Mouse (Mus musculus) neural tube, embryonic 15.5 days (tissue): ENCODE measurements around the gene Vsx2. TPM values are rescaled to one million over a fixed set of nuclear protein-coding genes. Genes with fewer than 3 reads are reported as not detected.
A peak's percentile ranks its signal among the peaks of the same experiment; 100 is the strongest.
"Not testable (repeated sequence)": the region's sequence is repeated elsewhere in the genome, so short reads cannot be mapped to it uniquely, and the experiment has no call there.

Source experiments
- ATAC-seq: fragments of 200-750 bp; cut with Nextera tagmentation; 2 replicates; pipeline ENCODE4 v1.8.0; 2017; ENCODE audit warnings: mild to moderate bottlenecking, moderate TSS enrichment, moderate library complexity; ENCODE audit not compliant: low FRiP score
- H3K27ac ChIP-seq: fragments of 300-500 bp; sonication (generic); replicated peaks from 2 replicates; pipeline ENCODE4 v1.5.1; 2015; ENCODE audit warnings: mild to moderate bottlenecking, inconsistent platforms
- H3K27me3 ChIP-seq: fragments of 300-500 bp; sonication (generic); replicated peaks from 2 replicates; pipeline ENCODE4 v1.6.1; 2015; ENCODE audit warnings: inconsistent platforms
- H3K36me3 ChIP-seq: fragments of 300-500 bp; sonication (generic); 2 replicates; pipeline ENCODE4 v1.6.1; 2015; ENCODE audit warnings: inconsistent platforms
- H3K4me1 ChIP-seq: fragments of 300-500 bp; sonication (generic); 2 replicates; pipeline ENCODE4 v1.6.1; 2015; ENCODE audit warnings: inconsistent platforms
- H3K4me2 ChIP-seq: fragments of 300-500 bp; sonication (generic); 2 replicates; pipeline ENCODE4 v1.6.1; 2015; ENCODE audit warnings: inconsistent platforms, mild to moderate bottlenecking, moderate library complexity
- H3K4me3 ChIP-seq: fragments of 300-500 bp; sonication (generic); replicated peaks from 2 replicates; pipeline ENCODE4 v1.5.1; 2015; ENCODE audit warnings: mild to moderate bottlenecking, inconsistent platforms
- H3K9ac ChIP-seq: fragments of 300-500 bp; sonication (generic); replicated peaks from 2 replicates; pipeline ENCODE4 v1.6.1; 2015; ENCODE audit warnings: mild to moderate bottlenecking, inconsistent platforms
- H3K9me3 ChIP-seq: fragments of 300-500 bp; sonication (generic); replicated peaks from 2 replicates; pipeline ENCODE4 v1.6.1; 2016; ENCODE audit warnings: inconsistent platforms
- WGBS: fragments of 180-500 bp; shearing (Covaris S2); methylation state at CpG from one replicate; pipeline ENCODE4 v1.1.7; 2015; ENCODE audit warnings: mixed read lengths; 5-methylcytosine and 5-hydroxymethylcytosine counted together
- polyA plus RNA-seq: library from polyadenylated mRNA; unstranded; fragments of >200 nt; fragmentation: Nextera tagmentation; extraction: Ambion mirVana; gene quantifications from 2 replicates; pipeline ENCODE4 v1.2.1, GENCODE M21; 2015

Gene Vsx2
- 5.7 and 6.0 TPM in 2 replicates for polyA plus RNA-seq

DNA sequence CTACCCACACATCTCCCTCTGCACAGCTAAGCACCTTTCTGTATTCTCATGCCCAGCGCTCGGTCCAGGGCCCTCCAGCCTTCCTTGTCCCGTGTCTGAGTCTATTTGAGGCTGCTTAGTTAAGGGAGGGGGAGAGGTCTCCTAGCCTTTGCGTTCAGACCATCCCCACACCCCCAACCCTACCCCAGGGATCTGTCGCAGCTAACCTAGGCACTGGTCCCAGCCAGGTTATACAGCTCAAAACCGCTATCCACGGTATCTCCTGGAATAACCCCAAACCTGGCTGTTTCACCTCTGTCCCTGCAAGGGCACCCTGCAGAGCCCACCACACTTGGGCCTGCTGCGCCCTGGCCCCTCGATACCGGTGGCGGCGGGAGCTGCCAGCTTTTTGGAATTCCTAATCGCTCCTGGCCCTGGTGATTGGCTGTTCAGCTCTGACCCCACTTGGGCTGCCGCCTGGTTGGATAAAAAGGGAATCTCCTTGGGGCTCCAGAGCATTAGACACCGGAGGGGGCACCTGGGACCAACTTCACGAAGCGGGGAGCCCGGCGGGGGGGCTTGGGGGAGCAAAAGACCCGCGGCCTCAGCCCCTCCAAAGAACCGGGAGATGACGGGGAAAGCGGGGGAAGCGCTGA, at the start of gene Vsx2:
TSS of gene Vsx2 (plus strand) at position 427 of the 635 bp plus-strand sequence.
- H3K4me1 ChIP-seq: peaks cover 19% of the 10 kb centered on the region
- H3K36me3 ChIP-seq: no peaks in the 10 kb centered on the region
- H3K27me3 ChIP-seq: peaks cover 86% of the 10 kb centered on the region
- H3K9me3 ChIP-seq: no peaks in the 10 kb centered on the region
- H3K4me2 ChIP-seq: peak within 1 kb of the TSS; percentile 5; the same call in 1 of the 2 replicates
- H3K4me3 ChIP-seq: peak within 1 kb of the TSS; percentile 16; the same call in 1 of the 2 replicates
- H3K27ac ChIP-seq: no peak within 1 kb of the TSS
- 2% methylated on average over 23 of the region's 25 CpGs for WGBS
- no peak within 1 kb of the TSS for H3K9ac ChIP-seq
- ATAC-seq: peak; percentile 31; the same call in 1 of the 2 replicates

DNA sequence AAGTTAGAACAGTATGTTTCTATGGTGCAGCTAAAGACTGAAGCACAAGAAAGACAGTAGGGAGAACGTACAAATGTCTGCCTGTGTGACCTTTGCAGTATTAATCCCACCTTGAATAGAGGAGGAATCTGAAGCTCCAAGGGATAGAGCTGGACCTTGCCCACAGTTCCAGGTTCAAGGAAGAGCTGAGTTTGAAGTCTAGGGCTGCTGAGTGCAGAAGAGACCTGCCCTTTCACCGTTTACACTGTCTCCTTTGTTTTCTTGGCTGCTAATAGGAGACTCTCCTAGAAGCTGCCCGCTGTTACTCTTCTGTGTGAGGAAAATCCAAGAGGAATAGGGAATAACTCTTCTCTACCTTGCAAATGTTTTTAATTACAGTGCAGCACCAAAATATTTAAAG, 45.8 kb upstream of the Vsx2 start:
- no peak for ATAC-seq
- no peak overlapping the region for H3K4me2 ChIP-seq
- no peaks in the 10 kb centered on the region for H3K36me3 ChIP-seq
- no peak overlapping the region for H3K9ac ChIP-seq
- H3K4me3 ChIP-seq: no peak overlapping the region
- no peak overlapping the region for H3K27ac ChIP-seq
- WGBS: 59% methylated on average over 3 of the region's 3 CpGs
- peaks cover 6% of the 10 kb centered on the region; the same call in 1 of the 2 replicates for H3K4me1 ChIP-seq
- peaks cover 13% of the 10 kb centered on the region for H3K27me3 ChIP-seq
- no peaks in the 10 kb centered on the region for H3K9me3 ChIP-seq

GRCm38 (mm10) chr12:84524147-84525050, 45.2 kb upstream of the Vsx2 start:
- Histone ChIP-seq H3K9me3 (no peaks in the 10 kb centered on the region), H3K9ac (no peak overlapping the region), H3K4me2 (no peak overlapping the region), H3K27ac (no peak overlapping the region), H3K27me3 (peaks cover 18% of the 10 kb centered on the region), H3K4me1 (peaks cover 8% of the 10 kb centered on the region; the same call in 1 of the 2 replicates), H3K4me3 (no peak overlapping the region), H3K36me3 (no peaks in the 10 kb centered on the region)
- 62% methylated on average over 11 of the region's 11 CpGs for WGBS
- ATAC-seq: no peak

DNA sequence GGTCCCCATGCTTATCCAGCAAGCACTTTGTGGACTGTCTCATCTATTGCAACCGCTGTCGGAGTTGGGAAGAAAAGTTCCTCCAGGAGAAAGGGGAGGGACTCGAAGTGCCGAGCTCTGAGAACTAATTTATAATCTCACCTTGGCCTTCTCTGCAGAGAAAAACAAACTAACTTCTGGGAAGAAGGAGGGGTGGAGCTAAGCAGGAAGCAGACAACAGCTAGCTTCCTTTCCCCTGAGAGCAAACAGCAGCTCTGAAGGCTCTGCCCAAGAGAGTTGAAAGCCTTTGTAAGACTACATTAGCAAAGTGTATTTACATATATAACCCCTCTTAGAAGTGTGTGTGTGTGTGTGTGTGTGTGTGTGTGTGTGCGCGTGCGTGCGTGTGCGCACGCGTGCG, 44.1 kb upstream of the Vsx2 start:
- Histone ChIP-seq H3K9me3 (no peaks in the 10 kb centered on the region), H3K4me2 (no peak overlapping the region), H3K4me3 (no peak overlapping the region), H3K9ac (no peak overlapping the region), H3K27ac (no peak overlapping the region), H3K4me1 (peaks cover 8% of the 10 kb centered on the region; the same call in 1 of the 2 replicates), H3K27me3 (peaks cover 18% of the 10 kb centered on the region), H3K36me3 (no peaks in the 10 kb centered on the region; the same call in 1 of the 2 replicates)
- ATAC-seq: no peak
- 84% methylated on average over 12 of the region's 12 CpGs for WGBS

GRCm38 (mm10) chr12:84530426-84530825, 39.1 kb upstream of the Vsx2 start:
- peaks cover 30% of the 10 kb centered on the region for H3K27me3 ChIP-seq

GRCm38 (mm10) chr12:84531906-84532829, 37.4 kb upstream of the Vsx2 start:
- Histone ChIP-seq H3K4me3 (no peak overlapping the region), H3K27me3 (peaks cover 33% of the 10 kb centered on the region), H3K4me2 (no peak overlapping the region), H3K4me1 (peaks cover 22% of the 10 kb centered on the region), H3K9ac (no peak overlapping the region), H3K9me3 (no peaks in the 10 kb centered on the region), H3K27ac (no peak overlapping the region), H3K36me3 (no peaks in the 10 kb centered on the region; the same call in 1 of the 2 replicates)
- peak; percentile 76 for ATAC-seq
- 31% methylated on average over 13 of the region's 13 CpGs for WGBS

More at GRCm38 (mm10) chr12:84530426-84530825, 39.1 kb upstream of the Vsx2 start:
- no peaks in the 10 kb centered on the region; the same call in 1 of the 2 replicates for H3K36me3 ChIP-seq
- H3K4me1 ChIP-seq: peaks cover 27% of the 10 kb centered on the region
- H3K4me3 ChIP-seq: no peak overlapping the region
- H3K27ac ChIP-seq: no peak overlapping the region
- no peak for ATAC-seq
- WGBS: 95% methylated on average over 5 of the region's 5 CpGs
- no peak overlapping the region for H3K9ac ChIP-seq
- H3K9me3 ChIP-seq: no peaks in the 10 kb centered on the region
- H3K4me2 ChIP-seq: no peak overlapping the region

DNA sequence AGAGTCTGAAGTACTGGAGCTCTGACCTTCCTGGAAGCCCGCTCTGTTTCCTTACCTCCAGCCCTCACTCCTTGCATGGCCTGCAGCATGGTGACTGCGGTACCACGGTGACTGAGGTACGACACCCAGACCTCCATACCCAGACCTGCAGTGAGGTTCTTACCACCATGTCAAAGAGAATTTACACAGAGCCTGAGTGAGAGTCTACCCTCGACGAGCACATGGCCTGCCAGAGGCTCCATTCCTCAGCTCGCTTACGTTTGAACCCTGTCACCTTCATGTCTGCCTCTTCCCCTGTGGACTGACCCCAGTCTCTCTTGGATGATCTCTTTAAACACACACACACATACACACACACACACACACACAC, 36.7 kb upstream of the Vsx2 start:
- whole genome bisulfite sequencing: 70% methylated on average over 8 of the region's 8 CpGs
- no peak overlapping the region for H3K4me3 ChIP-seq
- no peak overlapping the region for H3K4me2 ChIP-seq
- no peak overlapping the region for H3K9ac ChIP-seq
- H3K4me1 ChIP-seq: peaks cover 22% of the 10 kb centered on the region
- H3K9me3 ChIP-seq: no peaks in the 10 kb centered on the region
- peaks cover 30% of the 10 kb centered on the region for H3K27me3 ChIP-seq
- H3K27ac ChIP-seq: no peak overlapping the region
- no peaks in the 10 kb centered on the region; the same call in 1 of the 2 replicates for H3K36me3 ChIP-seq
- no peak for ATAC-seq

GRCm38 (mm10) chr12:84533706-84534486, 35.7 kb upstream of the Vsx2 start:
- Histone ChIP-seq H3K27ac (no peak overlapping the region), H3K9me3 (no peaks in the 10 kb centered on the region), H3K9ac (no peak overlapping the region), H3K27me3 (peaks cover 32% of the 10 kb centered on the region), H3K4me2 (no peak overlapping the region), H3K4me1 (peaks cover 21% of the 10 kb centered on the region), H3K36me3 (no peaks in the 10 kb centered on the region; the same call in 1 of the 2 replicates), H3K4me3 (no peak overlapping the region)
- ATAC-seq: no peak
- 70% methylated on average over 7 of the region's 7 CpGs for WGBS

GRCm38 (mm10) chr12:84539537-84539936, 30.0 kb upstream of the Vsx2 start:
- H3K9me3 ChIP-seq, ATAC-seq, H3K4me1 ChIP-seq, H3K36me3 ChIP-seq, H3K4me3 ChIP-seq, H3K9ac ChIP-seq, H3K27ac ChIP-seq, H3K4me2 ChIP-seq: not testable (repeated sequence)
- H3K27me3 ChIP-seq: peaks cover 30% of the 10 kb centered on the region
- 92% methylated on average over 3 of the region's 3 CpGs for WGBS

DNA sequence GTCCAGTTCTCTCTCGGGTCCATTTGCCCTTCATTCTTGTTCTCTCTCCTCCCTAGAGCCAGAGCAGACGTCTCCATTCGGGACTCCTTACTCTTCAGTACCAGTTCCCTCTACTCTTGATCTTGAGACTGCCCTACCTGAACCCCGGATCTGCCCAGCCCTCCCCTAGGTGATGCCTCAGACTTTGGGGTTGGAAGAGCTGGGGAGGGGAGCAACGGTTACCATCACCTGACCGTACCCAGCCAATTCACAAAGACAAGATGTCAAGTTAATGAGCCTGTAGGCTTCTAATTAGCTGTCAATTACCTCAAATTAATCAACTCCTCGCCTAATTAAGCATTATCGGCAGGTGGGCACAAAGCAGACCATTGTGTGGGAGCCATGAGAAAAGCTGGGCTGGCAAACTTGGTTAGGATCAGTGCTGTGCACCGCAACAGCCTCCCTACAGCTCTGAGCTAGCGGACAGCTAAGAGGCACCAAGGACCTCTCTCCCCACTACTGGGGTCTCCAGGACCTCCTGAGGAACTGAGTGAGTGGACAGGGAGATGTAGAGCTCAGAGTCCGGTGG, 28.1 kb upstream of the Vsx2 start:
- H3K36me3 ChIP-seq: no peaks in the 10 kb centered on the region
- H3K9me3 ChIP-seq: no peaks in the 10 kb centered on the region
- H3K9ac ChIP-seq: no peak overlapping the region
- H3K4me1 ChIP-seq: no peaks in the 10 kb centered on the region
- H3K27me3 ChIP-seq: peaks cover 14% of the 10 kb centered on the region
- no peak overlapping the region for H3K4me2 ChIP-seq
- ATAC-seq: no peak
- WGBS: 60% methylated on average over 11 of the region's 11 CpGs
- H3K27ac ChIP-seq: no peak overlapping the region
- no peak overlapping the region for H3K4me3 ChIP-seq
